Mouse (Mus musculus) neural tube, embryonic 15.5 days (tissue): ENCODE measurements at regions not wholly inside any gene's neighbourhood (a gene's known extent, or its start where the extent isn't known, plus 50 kb on each side); places are given as distances from the start of the nearest gene placed in this dataset.

Experiments
- ATAC-seq: fragments of 200-750 bp; cut with Nextera tagmentation; 2 replicates; pipeline ENCODE4 v1.8.0; 2017; ENCODE audit warnings: mild to moderate bottlenecking, moderate TSS enrichment, moderate library complexity; ENCODE audit not compliant: low FRiP score
- H3K27ac ChIP-seq: fragments of 300-500 bp; sonication (generic); replicated peaks from 2 replicates; pipeline ENCODE4 v1.5.1; 2015; ENCODE audit warnings: mild to moderate bottlenecking, inconsistent platforms
- H3K27me3 ChIP-seq: fragments of 300-500 bp; sonication (generic); replicated peaks from 2 replicates; pipeline ENCODE4 v1.6.1; 2015; ENCODE audit warnings: inconsistent platforms
- H3K36me3 ChIP-seq: fragments of 300-500 bp; sonication (generic); 2 replicates; pipeline ENCODE4 v1.6.1; 2015; ENCODE audit warnings: inconsistent platforms
- H3K4me1 ChIP-seq: fragments of 300-500 bp; sonication (generic); 2 replicates; pipeline ENCODE4 v1.6.1; 2015; ENCODE audit warnings: inconsistent platforms
- H3K4me2 ChIP-seq: fragments of 300-500 bp; sonication (generic); 2 replicates; pipeline ENCODE4 v1.6.1; 2015; ENCODE audit warnings: inconsistent platforms, mild to moderate bottlenecking, moderate library complexity
- H3K4me3 ChIP-seq: fragments of 300-500 bp; sonication (generic); replicated peaks from 2 replicates; pipeline ENCODE4 v1.5.1; 2015; ENCODE audit warnings: mild to moderate bottlenecking, inconsistent platforms
- H3K9ac ChIP-seq: fragments of 300-500 bp; sonication (generic); replicated peaks from 2 replicates; pipeline ENCODE4 v1.6.1; 2015; ENCODE audit warnings: mild to moderate bottlenecking, inconsistent platforms
- H3K9me3 ChIP-seq: fragments of 300-500 bp; sonication (generic); replicated peaks from 2 replicates; pipeline ENCODE4 v1.6.1; 2016; ENCODE audit warnings: inconsistent platforms
- WGBS: fragments of 180-500 bp; shearing (Covaris S2); methylation state at CpG from one replicate; pipeline ENCODE4 v1.1.7; 2015; ENCODE audit warnings: mixed read lengths; 5-methylcytosine and 5-hydroxymethylcytosine counted together

DNA sequence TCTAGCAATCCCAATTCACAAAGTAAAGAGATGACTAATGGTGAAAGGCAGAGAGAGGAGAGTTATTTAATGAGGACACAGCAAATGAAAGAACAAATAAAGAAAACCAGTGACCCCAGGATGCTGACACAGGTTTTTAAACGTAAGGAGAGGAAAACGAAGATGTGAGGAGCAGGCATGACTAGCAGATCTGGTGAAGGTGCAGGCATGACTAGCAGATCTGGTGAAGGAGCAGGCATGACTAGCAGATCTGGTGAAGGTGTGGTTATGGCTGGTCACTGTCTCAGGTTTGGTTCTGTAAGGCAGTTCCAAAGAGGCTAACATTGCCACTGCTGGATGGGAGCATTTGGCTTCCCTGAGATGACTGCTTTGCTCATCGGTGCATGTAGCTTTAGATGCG is 57.0 kb downstream of the Mbl2 start:
- Histone ChIP-seq H3K4me3 (no peak overlapping the region), H3K4me2 (no peak overlapping the region), H3K9ac (no peak overlapping the region), H3K27ac (no peak overlapping the region), H3K9me3 (no peaks in the 10 kb centered on the region), H3K36me3 (no peaks in the 10 kb centered on the region), H3K27me3 (no peaks in the 10 kb centered on the region), H3K4me1 (no peaks in the 10 kb centered on the region)
- ATAC-seq = no peak
- 70% methylated on average over 4 of the region's 4 CpGs for WGBS

DNA sequence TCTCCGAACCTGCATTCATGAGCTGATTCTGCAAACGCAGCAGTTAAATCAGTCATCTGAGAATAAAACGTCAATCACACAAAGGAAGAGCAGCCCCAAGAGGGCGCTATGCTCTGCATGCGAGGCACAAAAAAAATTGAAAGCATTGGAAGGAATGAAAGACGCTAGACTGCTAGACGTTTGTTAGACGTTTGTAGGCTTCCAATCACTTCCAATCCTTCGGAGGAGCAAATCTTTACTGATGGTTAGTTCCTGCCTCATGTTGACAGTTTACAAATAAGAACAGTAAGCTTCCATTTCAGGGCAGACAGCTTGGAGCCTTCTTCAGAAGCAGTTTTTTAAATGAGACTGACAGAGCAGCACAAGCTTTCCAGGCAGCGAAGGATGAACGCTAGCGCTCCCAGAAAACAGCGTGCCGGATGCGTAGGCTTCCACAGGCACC is 62.5 kb downstream of the Mbl2 start:
- Histone ChIP-seq H3K4me3 (peak overlapping the region; percentile 9; the same call in 1 of the 2 replicates), H3K4me1 (peaks cover 7% of the 10 kb centered on the region; the same call in 1 of the 2 replicates), H3K4me2 (peak overlapping the region; percentile 36), H3K9me3 (no peaks in the 10 kb centered on the region), H3K9ac (no peak overlapping the region), H3K27ac (no peak overlapping the region), H3K36me3 (no peaks in the 10 kb centered on the region), H3K27me3 (no peaks in the 10 kb centered on the region)
- 31% methylated on average over 15 of the region's 15 CpGs for WGBS
- ATAC-seq = no peak

DNA sequence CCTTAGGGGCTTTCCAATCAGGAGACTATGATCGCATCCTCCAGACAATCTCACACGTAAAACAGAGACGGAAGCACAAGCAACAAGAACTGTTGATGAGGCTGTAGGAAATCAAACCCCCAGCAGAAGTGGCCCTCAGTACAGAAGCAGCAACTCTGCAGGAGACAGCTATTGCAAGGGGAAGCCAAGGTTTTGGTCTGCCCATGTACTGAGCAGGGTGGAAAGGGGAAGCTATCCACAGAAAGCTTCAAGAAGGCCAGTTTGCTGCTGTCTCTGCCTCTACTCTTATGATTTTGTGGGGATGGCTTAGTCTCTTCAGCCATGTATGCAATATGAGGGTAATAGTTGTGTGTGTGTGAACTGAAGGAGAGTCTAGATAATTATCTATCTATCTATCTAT is 63.3 kb downstream of the Mbl2 start:
- no peaks in the 10 kb centered on the region for H3K27me3 ChIP-seq
- no peak overlapping the region for H3K27ac ChIP-seq
- 78% methylated on average over 3 of the region's 3 CpGs for WGBS
- H3K9ac ChIP-seq = no peak overlapping the region
- no peak overlapping the region for H3K4me2 ChIP-seq
- H3K4me3 ChIP-seq = no peak overlapping the region
- no peaks in the 10 kb centered on the region for H3K36me3 ChIP-seq
- no peaks in the 10 kb centered on the region for H3K9me3 ChIP-seq
- H3K4me1 ChIP-seq = peaks cover 7% of the 10 kb centered on the region; the same call in 1 of the 2 replicates
- ATAC-seq = no peak

DNA sequence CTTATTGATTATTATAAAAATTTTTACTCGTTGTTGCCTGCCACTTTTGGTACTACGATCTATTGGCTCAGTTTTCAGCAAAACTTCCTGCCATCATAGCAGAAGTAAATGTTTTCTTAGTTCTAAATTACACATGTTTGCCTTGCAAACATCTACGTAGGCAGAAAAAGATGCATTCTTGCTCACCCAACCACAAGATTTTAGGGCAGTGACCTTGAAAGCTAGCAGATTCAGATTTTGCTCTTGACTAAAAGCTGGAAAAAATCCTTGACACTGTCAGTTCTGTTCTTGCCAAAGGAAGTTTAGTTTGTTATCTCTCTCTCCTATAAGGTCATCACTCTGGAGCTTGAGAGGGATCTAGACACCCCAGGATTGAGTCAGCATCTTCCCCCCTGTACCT is 66.8 kb downstream of the Mbl2 start:
- H3K9me3 ChIP-seq = no peaks in the 10 kb centered on the region
- H3K4me2 ChIP-seq = no peak overlapping the region
- WGBS = 87% methylated on average over 3 of the region's 3 CpGs
- no peak overlapping the region for H3K27ac ChIP-seq
- ATAC-seq = no peak
- no peak overlapping the region for H3K4me3 ChIP-seq
- H3K27me3 ChIP-seq = no peaks in the 10 kb centered on the region
- no peak overlapping the region for H3K9ac ChIP-seq
- peaks cover 11% of the 10 kb centered on the region for H3K4me1 ChIP-seq
- no peaks in the 10 kb centered on the region for H3K36me3 ChIP-seq

DNA sequence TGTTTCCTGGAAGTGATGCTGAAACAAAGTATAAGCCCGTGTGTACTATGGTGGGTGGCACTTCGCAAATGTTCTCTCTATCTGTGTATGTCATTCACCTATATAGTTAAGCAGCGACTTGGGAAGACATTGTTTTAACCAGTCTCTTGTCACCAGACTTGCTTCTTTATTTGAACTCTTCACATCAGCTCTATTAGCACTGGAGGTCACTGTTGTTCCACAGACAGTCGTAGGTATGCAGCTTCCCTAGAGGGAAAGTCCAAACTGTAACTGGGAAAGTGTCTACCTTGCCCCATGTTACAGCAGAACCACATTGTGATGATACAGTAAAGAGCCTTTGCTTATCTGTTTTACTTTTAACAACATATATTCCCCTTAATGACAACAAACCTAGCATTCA is 69.5 kb downstream of the Mbl2 start:
- no peaks in the 10 kb centered on the region for H3K36me3 ChIP-seq
- no peak overlapping the region for H3K4me2 ChIP-seq
- no peaks in the 10 kb centered on the region for H3K27me3 ChIP-seq
- H3K9ac ChIP-seq = no peak overlapping the region
- H3K27ac ChIP-seq = no peak overlapping the region
- H3K4me3 ChIP-seq = no peak overlapping the region
- H3K4me1 ChIP-seq = peaks cover 4% of the 10 kb centered on the region; the same call in 1 of the 2 replicates
- H3K9me3 ChIP-seq = no peaks in the 10 kb centered on the region
- no peak for ATAC-seq
- WGBS = 84% methylated on average over 4 of the region's 4 CpGs

DNA sequence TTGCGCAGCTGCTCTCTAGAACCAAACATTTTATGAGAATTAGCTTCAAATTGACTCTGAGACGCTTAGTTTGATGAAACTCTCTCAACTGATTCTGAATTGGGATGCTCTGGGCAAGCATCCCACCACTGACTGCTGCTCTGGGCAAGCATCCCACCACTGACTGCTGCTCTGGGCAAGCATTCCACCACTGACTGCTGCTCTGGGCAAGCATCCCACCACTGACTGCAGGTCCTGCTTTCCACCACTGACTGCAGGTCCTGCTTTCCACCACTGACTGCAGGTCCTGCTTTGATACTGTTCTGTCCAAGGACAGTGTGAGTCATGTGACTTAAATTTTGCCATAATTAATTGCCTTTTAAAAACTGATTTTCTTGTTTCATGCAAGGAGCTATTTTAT is 73.6 kb downstream of the Mbl2 start:
- H3K4me2 ChIP-seq = no peak overlapping the region
- H3K27me3 ChIP-seq = no peaks in the 10 kb centered on the region
- H3K4me3 ChIP-seq = no peak overlapping the region
- H3K36me3 ChIP-seq = no peaks in the 10 kb centered on the region
- no peak for ATAC-seq
- H3K9ac ChIP-seq = no peak overlapping the region
- 74% methylated on average over 2 of the region's 2 CpGs for WGBS
- H3K4me1 ChIP-seq = peaks cover 4% of the 10 kb centered on the region; the same call in 1 of the 2 replicates
- H3K27ac ChIP-seq = no peak overlapping the region
- no peaks in the 10 kb centered on the region for H3K9me3 ChIP-seq

DNA sequence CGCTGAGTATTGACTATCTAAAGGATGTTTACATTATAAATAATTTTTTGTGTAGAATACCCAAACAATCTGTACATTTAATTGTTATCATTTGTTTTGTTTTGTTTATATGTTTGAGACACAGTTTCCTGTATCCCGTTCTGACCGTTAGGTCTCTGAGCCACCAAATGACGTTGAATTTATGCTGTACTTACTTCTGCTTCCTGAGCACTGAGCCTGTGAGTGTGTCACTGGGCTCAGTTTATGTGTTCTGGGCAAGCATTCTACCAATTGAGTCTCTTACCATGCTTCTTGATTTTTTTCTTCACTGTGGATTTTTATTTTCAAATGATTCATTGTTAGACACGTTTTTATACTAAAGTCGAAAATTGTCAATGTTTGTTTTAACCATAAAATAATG is 74.2 kb downstream of the Mbl2 start:
- no peak overlapping the region for H3K9ac ChIP-seq
- no peaks in the 10 kb centered on the region for H3K36me3 ChIP-seq
- peaks cover 4% of the 10 kb centered on the region; the same call in 1 of the 2 replicates for H3K4me1 ChIP-seq
- H3K9me3 ChIP-seq = no peaks in the 10 kb centered on the region
- H3K4me3 ChIP-seq = no peak overlapping the region
- no peak overlapping the region for H3K27ac ChIP-seq
- no peaks in the 10 kb centered on the region for H3K27me3 ChIP-seq
- no peak overlapping the region for H3K4me2 ChIP-seq
- 83% methylated on average over 6 of the region's 6 CpGs for WGBS
- ATAC-seq = no peak

DNA sequence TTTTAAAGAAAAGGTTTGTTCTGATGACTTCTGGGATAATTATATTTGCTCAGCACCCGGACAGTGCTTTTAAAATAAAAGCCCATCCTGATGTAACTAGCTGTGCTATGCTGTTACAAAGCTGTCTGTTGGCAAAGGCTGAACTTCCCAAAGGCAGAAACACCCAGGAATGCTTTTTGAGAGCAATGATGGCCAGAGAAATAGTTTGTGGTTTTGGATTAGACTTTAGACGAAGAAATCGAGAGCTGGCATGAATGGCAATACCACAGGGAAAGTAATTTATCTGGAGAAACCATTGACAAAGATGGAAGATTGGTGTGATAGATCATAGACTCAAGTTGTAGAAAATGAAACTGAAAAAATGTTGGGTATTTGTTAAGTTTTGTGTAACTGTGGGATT is 84.6 kb downstream of the Mbl2 start:
- no peak overlapping the region for H3K9ac ChIP-seq
- no peaks in the 10 kb centered on the region for H3K27me3 ChIP-seq
- 88% methylated on average over 3 of the region's 3 CpGs for WGBS
- no peak overlapping the region for H3K4me3 ChIP-seq
- H3K4me1 ChIP-seq = no peaks in the 10 kb centered on the region
- H3K4me2 ChIP-seq = no peak overlapping the region
- no peak for ATAC-seq
- H3K27ac ChIP-seq = no peak overlapping the region
- H3K36me3 ChIP-seq = no peaks in the 10 kb centered on the region
- H3K9me3 ChIP-seq = no peaks in the 10 kb centered on the region

DNA sequence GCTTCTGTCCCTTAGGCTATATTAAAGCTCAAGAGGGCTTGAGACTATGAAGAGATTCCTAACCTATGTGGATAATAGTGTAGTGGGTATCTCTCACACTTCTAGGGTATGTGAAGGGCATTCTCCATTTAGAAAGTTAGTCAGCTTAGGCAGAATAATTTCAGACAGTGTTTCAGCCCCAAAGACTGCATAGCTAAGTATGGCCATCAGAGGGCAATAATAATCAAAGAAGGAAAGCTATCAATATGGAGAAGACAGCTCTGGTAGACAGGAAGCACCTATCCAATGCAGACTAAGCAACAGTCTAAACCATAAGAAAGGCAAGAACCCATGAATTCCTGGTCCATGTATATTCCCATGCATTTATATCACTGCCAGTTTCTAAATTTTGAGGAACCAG is 95.0 kb downstream of the Mbl2 start:
- ATAC-seq = no peak
- Histone ChIP-seq H3K36me3 (no peaks in the 10 kb centered on the region), H3K4me3 (no peak overlapping the region), H3K9ac (no peak overlapping the region), H3K9me3 (no peaks in the 10 kb centered on the region), H3K4me2 (no peak overlapping the region), H3K4me1 (no peaks in the 10 kb centered on the region), H3K27ac (no peak overlapping the region), H3K27me3 (no peaks in the 10 kb centered on the region)

DNA sequence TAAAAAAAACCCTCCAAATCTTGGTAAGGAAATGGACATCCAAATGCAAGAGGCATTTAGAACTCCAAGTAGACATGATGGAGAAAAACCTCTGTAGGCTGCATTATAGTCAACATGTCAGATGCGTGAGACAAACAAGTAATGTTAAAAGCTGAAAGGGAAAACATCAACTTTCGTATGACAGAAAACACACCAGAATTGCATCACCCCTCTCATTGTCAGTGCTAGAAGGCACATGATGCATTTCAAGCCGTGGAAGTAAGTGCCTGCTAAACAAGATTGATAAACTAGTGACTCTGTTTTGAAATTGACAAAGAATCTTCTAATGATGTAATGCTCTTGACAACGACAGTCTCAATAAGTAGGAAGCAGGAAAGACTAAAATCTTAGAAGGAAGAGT is 96.1 kb downstream of the Mbl2 start:
- no peaks in the 10 kb centered on the region for H3K36me3 ChIP-seq
- WGBS = 92% methylated on average over 4 of the region's 4 CpGs
- ATAC-seq = no peak
- H3K4me2 ChIP-seq = no peak overlapping the region
- no peaks in the 10 kb centered on the region for H3K9me3 ChIP-seq
- no peaks in the 10 kb centered on the region for H3K4me1 ChIP-seq
- H3K9ac ChIP-seq = no peak overlapping the region
- no peaks in the 10 kb centered on the region for H3K27me3 ChIP-seq
- no peak overlapping the region for H3K27ac ChIP-seq
- H3K4me3 ChIP-seq = no peak overlapping the region

DNA sequence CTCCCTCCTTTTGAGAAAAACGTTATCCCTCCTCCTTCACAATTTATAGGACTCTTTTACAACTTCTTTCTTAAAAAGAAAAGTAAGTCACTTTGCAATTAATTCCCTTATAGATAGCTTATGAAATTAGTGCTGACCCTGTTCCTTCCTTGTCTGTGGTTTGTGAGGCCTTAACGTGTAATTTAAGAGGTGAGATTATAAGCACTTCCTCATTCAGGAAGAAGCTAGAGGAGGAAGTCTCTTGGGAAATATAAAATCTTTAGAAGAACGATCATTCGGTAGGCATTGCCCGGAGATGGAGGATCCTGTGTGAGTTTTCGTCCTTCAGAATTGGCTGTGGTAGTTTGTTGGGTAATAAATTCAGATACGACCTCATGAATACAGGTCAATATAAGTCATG is 98.0 kb downstream of the Mbl2 start:
- no peaks in the 10 kb centered on the region for H3K36me3 ChIP-seq
- H3K27ac ChIP-seq = no peak overlapping the region
- no peak overlapping the region for H3K4me3 ChIP-seq
- WGBS = 71% methylated on average over 7 of the region's 7 CpGs
- H3K4me1 ChIP-seq = no peaks in the 10 kb centered on the region
- H3K4me2 ChIP-seq = no peak overlapping the region
- ATAC-seq = no peak
- no peaks in the 10 kb centered on the region for H3K27me3 ChIP-seq
- no peaks in the 10 kb centered on the region for H3K9me3 ChIP-seq
- no peak overlapping the region for H3K9ac ChIP-seq

DNA sequence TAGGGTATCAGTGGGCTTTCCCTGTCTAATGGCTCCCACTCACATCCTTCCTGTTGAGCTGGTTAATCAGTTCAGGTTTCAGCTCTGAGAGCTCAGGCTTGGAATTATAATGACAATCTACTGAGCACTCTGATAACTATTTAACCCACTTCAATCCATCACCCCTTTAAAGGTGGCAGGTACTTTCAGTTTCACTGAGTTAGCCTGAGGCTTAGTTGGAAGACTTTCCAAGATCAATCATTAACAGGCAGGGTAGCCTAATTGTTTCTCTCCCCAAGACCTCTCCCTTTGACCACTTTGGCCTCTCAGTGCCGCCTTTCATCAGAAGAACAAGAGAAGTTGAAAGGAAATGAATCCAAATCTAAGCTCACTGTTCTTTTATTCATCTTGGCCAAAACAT is 99.1 kb downstream of the Mbl2 start:
- Histone ChIP-seq H3K27me3 (no peaks in the 10 kb centered on the region), H3K9me3 (no peaks in the 10 kb centered on the region), H3K4me3 (no peak overlapping the region), H3K4me1 (no peaks in the 10 kb centered on the region), H3K27ac (no peak overlapping the region), H3K4me2 (no peak overlapping the region), H3K36me3 (no peaks in the 10 kb centered on the region), H3K9ac (no peak overlapping the region)
- 19% methylated on average over 1 of the region's 1 CpGs for WGBS
- no peak for ATAC-seq

DNA sequence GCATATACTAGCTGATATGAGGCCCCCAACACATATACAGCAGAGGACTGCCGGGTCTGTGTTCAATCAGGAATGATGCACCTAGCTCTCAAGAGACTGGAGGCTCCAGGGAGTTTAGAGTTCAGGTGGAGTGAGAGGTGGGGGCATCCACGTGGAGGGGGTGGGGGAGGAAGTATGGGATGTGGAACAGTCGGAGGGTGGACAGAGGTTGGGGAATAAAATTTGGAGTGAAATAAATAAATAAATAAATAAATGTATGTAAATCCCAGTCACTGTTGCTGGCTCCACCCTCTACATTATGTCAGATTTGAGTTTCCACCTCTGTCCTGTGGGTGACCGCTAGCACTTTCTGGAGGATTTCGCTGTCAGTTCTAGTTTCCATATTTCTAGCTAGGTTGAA is 111.7 kb downstream of the Mbl2 start:
- H3K4me1 ChIP-seq = no peaks in the 10 kb centered on the region
- no peak overlapping the region for H3K9ac ChIP-seq
- no peak overlapping the region for H3K27ac ChIP-seq
- no peaks in the 10 kb centered on the region for H3K9me3 ChIP-seq
- no peak for ATAC-seq
- H3K4me3 ChIP-seq = no peak overlapping the region
- WGBS = 86% methylated on average over 5 of the region's 5 CpGs
- H3K36me3 ChIP-seq = no peaks in the 10 kb centered on the region
- no peaks in the 10 kb centered on the region for H3K27me3 ChIP-seq
- H3K4me2 ChIP-seq = no peak overlapping the region
